Mouse (Mus musculus) brain, embryonic 14.5 days (tissue): ENCODE results near the gene Slit3. TPM values are rescaled to one million over a fixed set of nuclear protein-coding genes. Genes with fewer than 3 reads are reported as not detected.
A peak's percentile ranks its signal among the peaks of the same experiment; 100 is the strongest.

Source experiments
- DNase-seq: peaks from one replicate; pipeline ENCODE4 v3.0.0-alpha.2; 2011; ENCODE audit warnings: low read depth
- CTCF ChIP-seq: fragments of 200-500 bp; IDR thresholded peaks from 2 replicates; pipeline ENCODE4 v1.5.1; 2012; ENCODE audit warnings: inconsistent platforms, mild to moderate bottlenecking, moderate library complexity, borderline replicate concordance; ENCODE audit not compliant: insufficient read depth, insufficient read length; ENCODE audit errors: extremely low read depth
- POLR2A ChIP-seq: fragments of 200-500 bp; IDR thresholded peaks from 2 replicates; pipeline ENCODE4 v1.6.1; 2012; ENCODE audit warnings: mild to moderate bottlenecking, inconsistent platforms, borderline replicate concordance; ENCODE audit not compliant: poor library complexity, insufficient read depth, insufficient read length, severe bottlenecking; ENCODE audit errors: extremely low read depth
- polyA plus RNA-seq: library from polyadenylated mRNA; depleted of rRNA; stranded (reverse); fragments of >200 nt; gene quantifications from 2 replicates; pipeline ENCODE4 v1.2.3, GENCODE M21; 2012

Slit3 gene
- polyA plus RNA-seq, 1 experiment = 9.3 TPM

DNA sequence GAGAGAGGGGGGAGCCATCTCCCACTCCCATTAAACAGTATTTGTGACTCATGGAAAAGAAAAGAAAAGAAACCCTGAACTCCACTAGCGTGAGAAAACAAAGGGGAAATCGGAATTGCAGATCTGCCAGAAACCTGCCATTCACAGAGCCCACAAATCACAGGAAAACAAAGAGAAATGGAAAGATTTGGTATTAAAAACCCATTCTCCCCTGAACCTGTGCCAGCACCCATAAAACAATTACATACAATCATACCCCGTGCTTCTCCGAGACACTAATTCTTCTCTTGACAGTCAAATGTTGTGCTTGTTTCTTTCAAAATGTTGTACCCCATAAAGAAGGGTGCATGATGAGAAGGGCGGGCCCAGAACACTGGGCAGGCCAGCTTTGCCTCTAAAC is 185.9 kb downstream of the Slit3 start:
- DNase-seq = peak; percentile 78
- no peak for TF ChIP-seq CTCF
- TF ChIP-seq POLR2A = no peak

GRCm38 (mm10) chr11:35307992-35308391 is 187.0 kb downstream of the Slit3 start:
- no peak for DNase-seq
- TF ChIP-seq CTCF = no peak
- no peak for TF ChIP-seq POLR2A

DNA sequence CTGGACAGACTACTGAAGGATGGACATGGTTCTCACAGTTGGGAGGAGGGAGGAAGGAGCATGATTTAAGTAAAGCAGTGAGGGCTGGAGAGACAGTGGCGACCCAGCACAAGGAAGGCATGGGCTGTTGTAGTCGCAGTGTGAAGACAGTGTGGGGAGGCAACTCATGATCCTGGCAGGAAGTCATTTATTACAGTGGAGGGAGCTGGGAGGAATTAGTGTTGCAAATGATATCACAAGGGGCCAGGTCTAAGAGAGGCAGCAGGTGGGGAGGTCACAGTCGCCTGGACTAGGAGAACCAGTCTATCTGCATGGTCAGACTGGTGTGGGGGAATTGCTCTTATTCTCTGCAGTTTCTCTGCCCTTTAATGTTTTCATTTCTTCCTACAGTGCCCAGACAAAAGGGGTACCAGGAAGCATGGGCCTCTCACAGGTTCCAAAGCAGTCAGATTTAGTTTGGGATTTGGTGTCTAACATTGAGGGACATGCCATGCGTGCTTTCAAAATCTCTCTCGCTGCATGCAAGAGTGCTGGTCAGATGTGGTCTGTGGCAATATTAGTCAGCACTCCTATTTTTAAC is 194.5 kb downstream of the Slit3 start:
- TF ChIP-seq POLR2A = no peak
- TF ChIP-seq CTCF = no peak
- no peak for DNase-seq

- TF ChIP-seq POLR2A (no peak), CTCF (no peak)
- DNase-seq = no peak
Measured at GRCm38 (mm10) chr11:35317221-35317620, 196.2 kb downstream of the Slit3 start.

DNA sequence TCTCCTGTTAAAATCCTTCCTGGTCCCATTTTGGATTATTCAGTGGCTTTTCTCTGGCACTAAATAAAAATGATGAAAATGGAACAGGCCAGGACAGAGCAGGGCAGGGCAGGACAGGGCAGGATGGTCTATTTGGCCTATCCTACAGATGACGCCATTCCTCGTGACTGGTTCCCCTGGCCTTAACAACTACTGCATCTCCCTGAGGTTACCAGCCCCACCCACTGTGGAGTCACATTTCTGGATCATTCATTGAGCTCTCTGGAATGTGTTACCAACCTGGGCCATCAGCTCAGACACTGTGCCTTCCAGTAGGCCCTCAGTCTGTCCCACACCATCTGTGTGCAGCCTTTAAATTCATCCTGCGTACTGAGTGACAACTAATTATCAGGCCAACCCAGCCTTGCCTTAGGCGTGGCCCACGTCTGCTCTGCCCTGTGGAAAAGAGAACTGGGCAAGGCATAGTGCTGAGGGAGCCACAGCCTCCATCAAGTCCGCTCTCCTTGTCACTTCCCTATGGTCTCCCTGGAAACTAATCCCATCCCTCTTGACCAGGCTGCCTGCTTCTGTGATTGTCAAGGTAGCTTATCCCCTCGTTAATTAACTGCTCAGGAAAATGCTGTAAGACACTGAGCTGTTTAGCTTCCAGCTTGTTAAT is 196.9 kb downstream of the Slit3 start:
- TF ChIP-seq POLR2A (no peak), CTCF (no peak)
- peak; percentile 91 for DNase-seq

DNA sequence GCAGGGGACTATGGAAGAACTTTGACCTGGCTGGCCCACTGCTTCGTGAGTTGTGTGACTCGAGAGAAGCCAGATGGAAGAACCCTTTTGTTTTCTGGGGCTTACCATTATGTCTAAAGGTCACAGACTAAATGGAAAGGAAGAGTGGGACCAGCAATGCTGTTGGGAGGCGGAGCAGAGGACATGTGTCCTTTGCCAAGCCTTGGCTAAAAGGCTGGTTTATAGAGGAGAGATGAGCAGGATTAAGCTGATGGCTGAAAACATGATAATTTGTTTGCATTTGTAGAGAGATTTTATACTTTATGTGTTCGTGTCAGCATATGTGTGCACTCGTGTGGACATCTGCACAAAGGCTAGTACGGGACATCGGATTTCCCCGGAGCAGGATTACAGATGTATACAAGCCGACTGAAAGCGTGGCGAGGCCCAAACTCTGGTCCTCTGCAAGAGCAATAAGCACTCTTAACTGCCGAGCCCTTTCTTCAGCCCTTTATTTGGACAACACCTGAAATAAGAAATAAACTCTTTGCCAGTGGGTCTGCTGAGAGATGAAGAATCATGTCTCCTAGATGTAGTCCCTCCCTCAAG is 197.5 kb downstream of the Slit3 start:
- no peak for DNase-seq
- no peak for TF ChIP-seq CTCF

DNA sequence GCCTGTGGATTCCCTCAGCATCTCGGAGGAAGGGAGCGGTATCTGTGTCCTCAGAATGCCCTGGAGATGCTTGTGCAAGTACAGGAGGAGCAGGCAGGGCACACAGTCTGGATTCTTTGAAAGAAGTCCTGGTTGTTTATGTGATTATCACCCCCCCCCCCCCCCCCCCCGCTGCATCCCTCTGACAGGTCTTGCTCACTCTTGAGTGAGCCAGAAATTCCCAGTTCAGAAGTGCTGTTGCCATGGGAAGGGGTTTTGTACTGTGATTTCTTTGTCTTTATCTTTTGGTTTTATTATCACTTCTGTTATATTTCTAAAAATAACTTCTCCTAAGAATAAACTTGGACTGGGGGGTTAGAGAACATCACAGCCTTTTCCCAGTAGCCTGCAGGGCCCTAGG is 199.5 kb downstream of the Slit3 start:
- no peak for TF ChIP-seq POLR2A
- no peak for TF ChIP-seq CTCF
- no peak for DNase-seq

DNA sequence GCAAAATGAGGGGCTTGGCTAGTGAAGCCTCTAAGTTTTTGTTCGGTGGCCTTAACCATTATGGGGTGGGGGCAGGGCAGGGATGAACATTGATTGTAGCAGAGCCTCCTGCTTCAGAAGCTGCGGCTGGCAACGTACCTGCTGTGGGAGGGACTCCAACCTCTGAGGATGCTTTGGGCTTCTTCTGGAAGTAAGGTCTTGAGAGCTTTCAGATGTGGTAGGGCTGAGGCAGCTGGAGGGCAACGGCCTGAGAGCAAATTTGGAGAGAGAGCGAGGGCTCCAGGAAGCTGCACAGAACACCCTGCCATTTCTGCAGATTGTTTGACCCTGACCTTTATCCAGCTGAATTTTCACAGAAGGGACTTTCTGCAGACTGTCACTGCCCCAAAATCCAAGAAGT is 203.4 kb downstream of the Slit3 start:
- TF ChIP-seq CTCF (no peak), POLR2A (no peak)
- no peak for DNase-seq

DNA sequence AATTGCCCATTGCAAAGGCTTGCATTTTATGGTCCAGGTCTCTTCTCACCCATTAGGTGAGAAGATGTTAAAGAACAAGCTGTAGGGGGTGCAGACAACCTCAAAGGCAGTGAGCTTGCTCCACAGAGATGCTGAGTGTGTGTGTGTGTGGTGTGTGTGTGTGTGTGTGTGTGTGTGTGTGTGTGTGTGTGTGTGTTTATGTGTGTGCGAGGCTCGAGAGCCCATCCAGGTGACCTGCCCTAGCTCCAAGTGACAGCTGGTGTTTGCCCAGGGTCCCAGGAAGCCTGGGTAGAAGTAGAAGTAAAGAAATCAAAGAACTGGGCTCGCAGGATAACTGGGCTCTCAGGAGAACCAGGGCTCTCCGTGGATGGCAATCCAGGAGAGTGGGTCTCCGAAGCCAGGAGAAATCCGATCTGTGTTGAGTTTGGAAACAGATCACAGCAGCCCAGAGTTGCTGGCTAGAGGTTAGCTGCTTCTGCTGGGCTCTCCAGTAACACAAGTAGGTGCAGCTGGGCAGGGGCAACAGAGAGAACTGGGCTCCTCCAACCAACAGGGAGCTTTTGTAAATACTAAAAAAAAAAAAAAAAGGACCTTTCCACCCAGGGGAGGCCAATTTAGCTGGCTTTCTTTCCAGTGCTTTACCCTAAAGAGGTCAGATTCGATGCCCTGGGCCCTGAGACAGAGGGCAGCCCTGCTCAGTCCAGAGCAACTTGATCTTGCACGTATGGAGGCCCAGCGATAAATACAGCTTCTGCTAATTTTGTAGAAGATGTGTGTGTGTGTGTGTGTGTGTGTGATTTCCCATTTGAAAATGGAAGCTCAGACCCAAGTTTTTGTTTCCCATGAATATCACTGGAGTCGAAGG is 204.3 kb downstream of the Slit3 start:
- DNase-seq = no peak
- TF ChIP-seq CTCF = no peak
- TF ChIP-seq POLR2A = no peak

DNA sequence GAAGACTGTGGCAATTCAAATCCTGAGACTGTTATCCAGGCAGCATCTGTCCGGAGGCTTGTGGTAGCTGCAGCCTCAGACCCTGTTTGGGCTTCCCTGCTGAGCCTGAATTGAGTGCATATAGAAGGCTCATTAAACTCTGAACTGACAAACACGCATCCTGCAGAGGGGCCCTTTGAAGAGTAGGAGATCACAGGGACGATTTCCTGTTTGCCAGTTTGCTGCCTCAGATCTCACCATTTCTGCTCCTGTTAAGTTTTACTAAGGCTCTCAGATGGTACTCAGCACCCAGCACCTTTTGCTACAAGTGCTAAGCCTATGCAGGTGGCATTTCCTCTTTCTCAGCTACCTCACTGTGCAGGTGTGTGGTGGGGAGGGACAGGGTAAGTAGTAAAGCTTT is 205.3 kb downstream of the Slit3 start:
- no peak for TF ChIP-seq POLR2A
- TF ChIP-seq CTCF = no peak
- DNase-seq = peak; percentile 60

DNA sequence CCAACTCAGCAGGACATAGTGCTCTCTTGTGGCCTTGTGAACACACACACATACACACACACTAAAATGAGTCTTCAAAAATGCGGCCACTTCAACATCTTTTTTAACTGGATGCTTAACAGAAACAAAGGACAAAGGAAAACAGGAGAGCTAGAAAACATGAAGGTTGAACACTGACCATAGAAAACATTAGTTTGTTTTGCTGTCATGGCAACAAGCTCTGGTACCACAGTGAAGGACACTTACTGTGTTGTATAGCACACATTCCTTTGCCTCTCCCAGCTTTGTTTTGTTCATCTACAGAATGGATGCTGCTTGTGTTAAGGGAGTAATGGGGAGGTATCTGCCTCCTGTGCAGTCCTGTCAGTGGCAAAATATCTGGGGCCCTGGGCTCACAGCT is 206.9 kb downstream of the Slit3 start:
- TF ChIP-seq POLR2A (no peak), CTCF (no peak)
- peak; percentile 49 for DNase-seq

DNA sequence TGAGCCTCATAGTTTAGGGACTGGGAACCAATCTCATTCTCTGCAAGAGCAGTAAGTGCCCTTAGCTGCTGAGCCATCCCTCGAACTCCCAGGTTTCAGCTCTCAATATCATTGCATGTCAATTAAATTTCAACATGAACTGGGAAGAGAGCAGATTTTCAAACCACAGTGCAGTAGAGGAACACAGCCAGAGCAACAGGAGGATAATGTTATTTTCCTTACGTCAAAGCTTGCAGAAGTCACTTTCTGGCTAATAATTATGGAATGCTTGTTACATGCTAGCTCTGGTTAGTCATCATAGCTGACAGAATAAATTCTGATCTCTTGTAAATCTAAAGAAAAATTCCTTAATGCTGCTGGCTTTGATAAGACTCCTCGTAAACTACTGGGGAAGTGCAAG is 210.5 kb downstream of the Slit3 start:
- TF ChIP-seq POLR2A = no peak
- no peak for TF ChIP-seq CTCF

GRCm38 (mm10) chr11:35336558-35336957 is 215.5 kb downstream of the Slit3 start:
- peak; percentile 24 for DNase-seq
- TF ChIP-seq POLR2A (no peak), CTCF (no peak)

More for the DNA sequence above, 210.5 kb downstream of the Slit3 start:
- DNase-seq = no peak

- peak; percentile 59 for DNase-seq
- TF ChIP-seq CTCF (no peak), POLR2A (no peak)
Measured at GRCm38 (mm10) chr11:35337493-35337892, 216.5 kb downstream of the Slit3 start.
